Mouse (Mus musculus) neural tube, embryonic 14.5 days (tissue): ENCODE data around the gene Usp39. TPM values are rescaled to one million over a fixed set of nuclear protein-coding genes. Genes with fewer than 3 reads are reported as not detected.

Source experiments
- ATAC-seq: fragments of 200-750 bp; cut with Nextera tagmentation; 2 replicates; pipeline ENCODE4 v1.8.0; 2017; ENCODE audit warnings: low read depth, mild to moderate bottlenecking, moderate TSS enrichment, moderate library complexity
- H3K27ac ChIP-seq: fragments of 300-500 bp; sonication (generic); 2 replicates; pipeline ENCODE4 v1.5.1; 2014; ENCODE audit warnings: low read depth, mild to moderate bottlenecking, control low read depth, low read length, moderate library complexity, mixed read lengths
- H3K27me3 ChIP-seq: fragments of 300-500 bp; sonication (generic); 2 replicates; pipeline ENCODE4 v1.6.1; 2014; ENCODE audit warnings: low read length; ENCODE audit not compliant: control insufficient read depth, insufficient read depth
- H3K36me3 ChIP-seq: fragments of 300-500 bp; sonication (generic); 2 replicates; pipeline ENCODE4 v1.6.1; 2014; ENCODE audit warnings: low read length, mixed read lengths; ENCODE audit not compliant: control insufficient read depth, insufficient read depth
- H3K4me1 ChIP-seq: fragments of 300-500 bp; sonication (generic); 2 replicates; pipeline ENCODE4 v1.6.1; 2014; ENCODE audit warnings: low read length; ENCODE audit not compliant: control insufficient read depth, insufficient read depth
- H3K4me2 ChIP-seq: fragments of 300-500 bp; sonication (generic); 2 replicates; pipeline ENCODE4 v1.6.1; 2014; ENCODE audit warnings: mild to moderate bottlenecking, low read depth, low read length, control low read depth
- H3K4me3 ChIP-seq: fragments of 300-500 bp; sonication (generic); 2 replicates; pipeline ENCODE4 v1.5.1; 2014; ENCODE audit warnings: low read depth, low read length, control low read depth, mixed read lengths
- H3K9ac ChIP-seq: fragments of 300-500 bp; sonication (generic); replicated peaks from 2 replicates; pipeline ENCODE4 v1.6.1; 2014; ENCODE audit warnings: low read depth, mild to moderate bottlenecking, control low read depth, low read length, mixed read lengths
- H3K9me3 ChIP-seq: fragments of 300-500 bp; sonication (generic); 2 replicates; pipeline ENCODE4 v1.6.1; 2016; ENCODE audit warnings: low read length; ENCODE audit not compliant: control insufficient read depth
- WGBS: fragments of 180-500 bp; shearing (Covaris S2); extraction: QIAGEN DNeasy Blood & Tissue Kit; methylation state at CpG from one replicate; pipeline ENCODE4 v1.1.7; 2014; 5-methylcytosine and 5-hydroxymethylcytosine counted together
- polyA plus RNA-seq: library from polyadenylated mRNA; unstranded; fragments of >200 nt; fragmentation: Nextera tagmentation; extraction: Ambion mirVana; gene quantifications from 2 replicates; pipeline ENCODE4 v1.2.1, GENCODE M21; 2014

Gene Usp39
- polyA plus RNA-seq, 1 experiment from 2014 or later: 45.3 TPM

GRCm38 (mm10) chr6:72358086-72358764, 13.2 kb upstream of the Usp39 start:
- Histone ChIP-seq H3K36me3 (peaks cover 12% of the 10 kb centered on the region; the same call in 1 of the 2 replicates), H3K4me1 (peaks cover 17% of the 10 kb centered on the region; the same call in 1 of the 2 replicates), H3K4me3 (no peak overlapping the region), H3K27ac (no peak overlapping the region), H3K27me3 (no peaks in the 10 kb centered on the region), H3K9me3 (no peaks in the 10 kb centered on the region), H3K9ac (no peak overlapping the region), H3K4me2 (no peak overlapping the region)
- WGBS: 84% methylated on average over 10 of the region's 10 CpGs
- ATAC-seq: no peak

- Histone ChIP-seq H3K9me3 (no peaks in the 10 kb centered on the region), H3K27me3 (no peaks in the 10 kb centered on the region), H3K9ac (no peak overlapping the region), H3K4me3 (no peak overlapping the region), H3K36me3 (peaks cover 12% of the 10 kb centered on the region; the same call in 1 of the 2 replicates), H3K4me1 (peaks cover 17% of the 10 kb centered on the region; the same call in 1 of the 2 replicates), H3K4me2 (no peak overlapping the region), H3K27ac (no peak overlapping the region; the same call in 1 of the 2 replicates)
- ATAC-seq: no peak
- 87% methylated on average over 5 of the region's 5 CpGs for WGBS
These were observed 12.4 kb upstream of the Usp39 start for GRCm38 (mm10) chr6:72357164-72358079.

GRCm38 (mm10) chr6:72356001-72356532, 11.1 kb upstream of the Usp39 start:
- Histone ChIP-seq H3K4me2 (peak overlapping the region; percentile 61), H3K27ac (no peak overlapping the region; the same call in 1 of the 2 replicates), H3K36me3 (peaks cover 12% of the 10 kb centered on the region; the same call in 1 of the 2 replicates), H3K4me3 (peak overlapping the region; percentile 46), H3K4me1 (peaks cover 10% of the 10 kb centered on the region; the same call in 1 of the 2 replicates), H3K9me3 (no peaks in the 10 kb centered on the region), H3K27me3 (no peaks in the 10 kb centered on the region), H3K9ac (peak overlapping the region; percentile 72)
- peak; percentile 4; the same call in 1 of the 2 replicates for ATAC-seq
- 46% methylated on average over 7 of the region's 8 CpGs for WGBS

GRCm38 (mm10) chr6:72355066-72355911, 10.3 kb upstream of the Usp39 start, which contains the start of gene Tmem150a:
Tmem150a (plus strand) TSS chr6:72355447.
- peak; percentile 90 for ATAC-seq
- Histone ChIP-seq H3K9ac (peak within 1 kb of the TSS; percentile 72), H3K27me3 (no peaks in the 10 kb centered on the region), H3K4me1 (0 out of 2 replicates have a peak, but pooled peaks cover 9% of the 10 kb centered on the region), H3K36me3 (peaks cover 13% of the 10 kb centered on the region; the same call in 1 of the 2 replicates), H3K4me2 (peak within 1 kb of the TSS; percentile 61), H3K9me3 (no peaks in the 10 kb centered on the region), H3K4me3 (peak within 1 kb of the TSS; percentile 46), H3K27ac (peak within 1 kb of the TSS; percentile 52)
- WGBS: 0% methylated on average over 64 of the region's 71 CpGs

- H3K4me2 ChIP-seq: no peak overlapping the region
- H3K4me3 ChIP-seq: no peak overlapping the region
- no peaks in the 10 kb centered on the region for H3K9me3 ChIP-seq
- no peak for ATAC-seq
- no peak overlapping the region for H3K9ac ChIP-seq
- WGBS: 68% methylated on average over 1 of the region's 1 CpGs
- H3K27me3 ChIP-seq: no peaks in the 10 kb centered on the region
- peaks cover 4% of the 10 kb centered on the region; the same call in 1 of the 2 replicates for H3K36me3 ChIP-seq
- H3K27ac ChIP-seq: no peak overlapping the region
- H3K4me1 ChIP-seq: 0 out of 2 replicates have a peak, but pooled peaks cover 9% of the 10 kb centered on the region
These were observed 9.0 kb upstream of the Usp39 start for GRCm38 (mm10) chr6:72354025-72354424.

- H3K4me3 ChIP-seq: no peak overlapping the region
- no peak for ATAC-seq
- peaks cover 7% of the 10 kb centered on the region; the same call in 1 of the 2 replicates for H3K36me3 ChIP-seq
- H3K4me2 ChIP-seq: no peak overlapping the region
- no peaks in the 10 kb centered on the region for H3K27me3 ChIP-seq
- WGBS: 79% methylated on average over 5 of the region's 5 CpGs
- no peak overlapping the region for H3K27ac ChIP-seq
- no peak overlapping the region for H3K9ac ChIP-seq
- H3K9me3 ChIP-seq: no peaks in the 10 kb centered on the region
- H3K4me1 ChIP-seq: peaks cover 16% of the 10 kb centered on the region
These were observed 7.8 kb upstream of the Usp39 start for GRCm38 (mm10) chr6:72352636-72353405.

GRCm38 (mm10) chr6:72350214-72350613, 5.2 kb upstream of the Usp39 start:
- Histone ChIP-seq H3K9ac (no peak overlapping the region), H3K4me2 (no peak overlapping the region), H3K4me3 (no peak overlapping the region), H3K36me3 (peaks cover 7% of the 10 kb centered on the region; the same call in 1 of the 2 replicates), H3K27me3 (peaks cover 3% of the 10 kb centered on the region), H3K27ac (no peak overlapping the region), H3K9me3 (no peaks in the 10 kb centered on the region), H3K4me1 (peaks cover 11% of the 10 kb centered on the region)
- ATAC-seq: no peak
- 96% methylated on average over 2 of the region's 2 CpGs for WGBS
